Mouse (Mus musculus) cerebellum, postnatal 14 days (tissue): ENCODE results near the gene Pip5k1b.

Experiments
- DNase-seq, 2 experiments: peaks; one replicate each; pipeline ENCODE4 v3.0.0; 2021; ENCODE audit warnings: mixed read lengths in 2 of 2

The Pip5k1b gene

DNA sequence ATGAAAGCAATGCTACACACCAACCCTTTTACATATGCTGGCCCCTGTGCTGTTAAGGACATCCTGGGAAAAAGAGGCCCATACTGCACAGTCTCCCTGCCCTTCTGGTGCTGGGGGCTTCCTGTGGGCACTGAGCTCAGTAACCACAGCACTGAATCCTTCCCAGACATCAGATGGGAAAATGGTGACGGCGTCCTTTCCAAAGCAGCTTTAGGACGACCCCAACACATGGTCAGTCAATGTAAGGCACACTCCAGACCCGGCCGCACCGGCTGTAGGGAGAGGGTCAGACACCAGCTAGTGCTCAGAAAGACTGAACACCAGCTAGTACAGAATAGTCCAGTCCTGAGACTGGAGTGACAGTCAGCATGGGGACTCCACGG, 13.4 kb downstream of the Pip5k1b start:
- DNase-seq = no peak

DNA sequence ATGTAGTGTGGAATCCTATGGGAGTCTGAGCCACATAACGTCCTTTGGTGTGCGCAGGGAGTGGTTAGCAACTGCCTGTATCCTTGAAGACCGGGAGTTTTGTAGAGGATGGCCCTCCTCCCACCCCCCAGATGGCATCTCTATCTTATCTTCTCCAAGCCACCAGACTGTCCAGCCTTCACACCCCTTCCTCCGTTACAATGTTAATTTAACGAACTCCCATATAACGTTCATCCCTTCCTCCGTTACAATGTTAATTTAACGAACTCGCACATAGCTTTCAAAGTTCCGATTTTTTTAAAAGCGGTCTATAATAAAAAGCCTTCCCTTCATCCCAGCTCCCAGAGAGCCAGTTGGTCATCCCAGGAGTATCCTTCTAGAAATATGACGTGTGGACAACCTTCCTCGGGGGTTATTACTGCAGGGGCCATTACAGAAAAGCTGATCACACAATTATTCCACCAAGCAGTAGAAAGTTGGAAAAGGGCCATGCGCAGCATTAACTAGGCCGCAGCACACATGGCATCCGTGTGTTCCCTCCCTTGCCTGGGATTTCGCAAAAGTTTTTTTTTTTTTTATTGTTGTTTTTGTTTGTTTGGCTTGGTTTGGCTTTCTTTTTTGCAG, 13.9 kb downstream of the Pip5k1b start:
- no peak for DNase-seq

DNA sequence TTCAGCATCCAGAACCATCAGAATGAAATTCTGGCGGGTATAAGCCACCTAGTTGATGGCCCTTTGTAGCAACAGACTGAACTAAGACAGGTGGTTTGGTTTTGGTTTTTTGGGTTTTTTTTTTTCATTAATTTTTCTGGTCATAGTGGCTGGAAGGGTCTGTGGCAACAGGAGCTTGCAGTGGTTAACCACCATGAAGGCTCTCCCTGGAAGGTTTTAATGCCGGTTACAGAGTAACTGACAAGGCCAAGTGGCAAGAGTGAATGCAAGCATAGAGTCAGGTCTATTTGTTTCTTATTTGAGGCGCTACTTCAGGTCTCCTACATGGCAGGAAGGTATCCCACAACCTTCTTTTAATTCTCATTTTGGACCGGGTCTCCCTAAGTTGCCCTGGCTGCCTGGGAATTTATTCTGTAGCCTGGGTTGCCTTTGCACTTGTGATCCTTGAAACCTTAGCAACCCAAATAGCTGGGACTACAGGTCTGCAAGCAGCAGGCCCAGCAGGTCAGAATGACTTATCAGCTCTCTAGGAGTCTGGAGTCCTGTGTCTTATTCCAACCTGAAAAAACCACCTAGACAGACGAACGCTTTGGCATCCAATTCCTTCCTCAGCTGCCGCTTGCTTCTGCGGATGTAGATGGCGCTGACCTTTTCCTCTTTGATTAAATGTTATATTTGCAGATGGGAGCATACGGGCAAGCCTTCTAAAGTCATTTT, 14.6 kb downstream of the Pip5k1b start:
- DNase-seq = no peak

DNA sequence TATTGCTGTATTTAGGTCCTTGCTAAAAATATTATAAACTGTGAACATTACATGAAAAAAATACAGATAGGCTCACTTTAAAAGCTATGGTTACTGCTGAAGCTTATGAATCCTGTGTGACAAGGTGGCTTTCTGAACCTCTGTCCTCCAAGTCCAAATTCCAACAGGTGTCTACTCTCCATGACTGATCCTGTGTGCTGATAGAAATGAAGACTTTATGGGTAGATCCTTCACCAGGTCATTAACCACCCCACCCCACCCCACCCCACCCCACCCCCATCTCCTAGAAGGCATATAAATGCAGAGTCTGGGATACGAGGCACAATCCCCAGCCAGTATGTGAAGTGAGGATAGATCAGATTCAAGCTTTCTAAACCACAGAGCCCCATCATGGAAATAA, 16.6 kb downstream of the Pip5k1b start:
- DNase-seq = no peak

DNA sequence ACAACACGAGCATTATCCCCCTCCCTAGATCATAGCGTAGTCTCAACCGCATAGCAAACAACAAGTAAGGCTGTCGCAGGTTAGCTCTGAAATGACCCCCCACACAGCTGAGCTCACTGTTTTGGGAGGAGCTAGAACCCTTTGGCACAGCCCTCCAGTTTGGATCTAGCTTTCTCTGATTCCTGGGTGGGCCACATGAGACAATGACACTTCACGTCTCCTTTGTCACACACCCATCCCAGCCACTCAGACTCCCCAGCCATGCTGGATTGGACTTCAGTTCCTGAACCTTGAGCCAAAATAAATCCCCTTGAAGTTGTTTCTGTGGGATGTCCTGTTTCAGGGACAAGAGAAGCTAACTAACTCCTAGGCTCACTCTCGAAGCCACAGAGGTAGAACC, 17.5 kb downstream of the Pip5k1b start:
- no peak for DNase-seq

DNA sequence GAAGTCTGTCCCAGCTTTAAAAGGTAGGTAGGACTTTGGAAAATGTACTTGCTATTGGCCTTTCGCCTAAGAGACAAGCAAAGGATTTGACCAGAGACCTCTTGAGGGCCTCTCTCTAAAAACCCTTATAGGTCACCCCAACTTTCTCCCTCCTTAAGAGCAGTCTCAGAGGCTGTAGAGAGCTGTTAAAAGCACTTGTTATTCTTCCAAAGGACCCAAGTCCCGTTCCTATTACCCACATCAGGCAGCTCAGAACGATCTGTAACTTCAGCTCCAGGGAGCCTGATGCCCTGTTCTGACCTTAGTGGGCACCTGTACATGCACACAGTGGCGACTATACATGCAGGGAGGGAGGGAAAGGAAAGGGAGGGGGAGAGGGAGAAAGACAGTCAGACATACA, 18.0 kb downstream of the Pip5k1b start:
- DNase-seq = no peak

DNA sequence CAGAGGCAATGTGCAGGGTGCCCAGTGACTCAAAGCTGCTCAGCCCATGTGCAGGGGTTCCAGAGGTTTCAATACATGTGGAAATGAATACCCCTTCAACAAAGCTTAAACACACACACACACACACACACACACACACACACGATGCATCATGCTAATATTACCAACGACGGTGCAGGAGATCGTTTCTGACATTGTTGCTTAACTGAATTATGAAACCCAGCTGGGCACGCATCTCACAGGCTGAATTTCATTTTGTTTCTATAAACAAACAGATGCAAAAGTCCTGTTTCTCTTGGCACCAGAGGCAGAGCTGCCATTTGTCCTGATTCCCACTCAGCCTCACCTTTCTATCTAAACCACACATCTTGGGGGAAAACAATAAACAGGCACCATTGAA, 18.8 kb downstream of the Pip5k1b start:
- DNase-seq = no peak

DNA sequence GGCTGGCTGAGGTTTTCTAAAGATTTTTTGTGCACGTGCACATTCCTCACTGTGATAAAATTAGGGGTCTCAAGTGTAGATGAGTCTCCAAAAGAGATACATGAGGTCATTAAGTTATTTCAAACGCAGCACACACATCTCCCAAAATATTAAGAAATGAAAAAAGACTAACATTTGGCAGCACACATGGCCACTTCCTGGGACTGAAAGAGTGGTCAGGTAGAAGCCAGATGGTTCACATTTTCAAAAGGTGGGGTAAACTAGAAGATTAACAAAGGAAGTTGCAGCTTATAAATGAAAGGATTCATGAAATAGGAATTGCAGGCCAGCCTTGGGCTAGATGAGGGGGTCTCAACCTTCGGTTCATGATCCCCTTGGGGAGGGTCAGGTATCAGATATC, 19.4 kb downstream of the Pip5k1b start:
- no peak for DNase-seq

DNA sequence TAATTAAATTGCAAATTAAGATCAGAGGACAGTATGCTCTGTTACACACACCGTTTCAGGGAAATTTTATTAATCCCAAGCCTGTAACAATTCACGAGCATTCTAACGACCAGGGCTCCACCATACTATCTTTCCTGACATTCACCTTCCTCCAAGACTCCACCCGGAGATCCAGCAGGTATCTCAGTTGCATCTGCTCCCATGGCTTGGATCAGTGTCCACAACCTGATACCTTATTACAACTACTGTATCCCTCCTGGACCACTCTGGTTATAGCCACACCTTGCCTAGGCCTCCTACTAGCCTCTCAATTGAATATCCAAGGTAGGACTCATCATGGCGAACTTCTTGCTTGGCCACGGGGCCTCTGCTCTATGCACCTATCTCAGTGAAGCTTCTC, 20.5 kb downstream of the Pip5k1b start:
- no peak for DNase-seq

DNA sequence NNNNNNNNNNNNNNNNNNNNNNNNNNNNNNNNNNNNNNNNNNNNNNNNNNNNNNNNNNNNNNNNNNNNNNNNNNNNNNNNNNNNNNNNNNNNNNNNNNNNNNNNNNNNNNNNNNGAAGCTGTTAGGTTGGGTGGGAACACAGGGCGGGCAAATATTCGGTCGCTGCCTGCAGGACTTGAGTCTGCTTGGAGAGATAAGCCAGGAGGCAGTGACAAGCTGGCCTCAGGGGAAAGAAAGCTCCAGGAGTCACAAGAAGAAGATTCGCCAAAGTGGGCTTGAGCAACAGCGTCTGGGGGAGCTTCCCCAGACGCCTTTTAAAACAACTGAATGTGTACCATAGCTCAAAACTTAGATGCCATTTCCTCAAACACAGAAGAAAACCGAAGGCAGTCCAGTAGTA, 20.9 kb downstream of the Pip5k1b start:
- no peak for DNase-seq

DNA sequence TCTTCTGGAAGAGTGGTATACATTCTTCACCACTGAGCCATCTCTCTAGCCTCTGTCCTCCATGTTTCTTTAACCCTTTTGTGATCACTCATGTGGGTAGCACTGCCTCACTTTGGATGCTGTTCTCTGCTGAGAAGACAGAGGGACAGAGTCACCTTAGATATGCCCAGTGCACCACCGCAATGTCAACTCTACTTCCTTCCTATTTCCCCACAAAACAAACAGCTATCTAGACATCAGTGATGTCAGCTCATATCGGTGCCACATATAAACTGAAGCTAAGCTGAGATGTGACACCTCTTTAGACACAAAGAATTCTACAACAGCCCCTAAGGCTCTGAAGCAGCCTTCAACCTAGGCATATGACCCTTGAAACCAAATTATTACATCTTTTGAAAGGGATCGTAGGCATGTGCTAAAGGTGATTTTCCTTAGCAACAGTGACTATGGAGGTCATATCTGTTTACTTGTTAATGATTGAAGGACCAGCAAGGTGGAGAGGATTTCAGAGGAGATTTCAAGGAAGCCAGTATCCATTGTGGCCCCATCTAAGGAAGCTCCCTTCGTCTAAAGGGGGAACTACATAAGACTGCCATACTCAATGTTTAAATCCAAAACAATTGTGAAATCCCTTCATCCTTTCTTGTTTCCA, 26.6 kb downstream of the Pip5k1b start:
- no peak for DNase-seq

DNA sequence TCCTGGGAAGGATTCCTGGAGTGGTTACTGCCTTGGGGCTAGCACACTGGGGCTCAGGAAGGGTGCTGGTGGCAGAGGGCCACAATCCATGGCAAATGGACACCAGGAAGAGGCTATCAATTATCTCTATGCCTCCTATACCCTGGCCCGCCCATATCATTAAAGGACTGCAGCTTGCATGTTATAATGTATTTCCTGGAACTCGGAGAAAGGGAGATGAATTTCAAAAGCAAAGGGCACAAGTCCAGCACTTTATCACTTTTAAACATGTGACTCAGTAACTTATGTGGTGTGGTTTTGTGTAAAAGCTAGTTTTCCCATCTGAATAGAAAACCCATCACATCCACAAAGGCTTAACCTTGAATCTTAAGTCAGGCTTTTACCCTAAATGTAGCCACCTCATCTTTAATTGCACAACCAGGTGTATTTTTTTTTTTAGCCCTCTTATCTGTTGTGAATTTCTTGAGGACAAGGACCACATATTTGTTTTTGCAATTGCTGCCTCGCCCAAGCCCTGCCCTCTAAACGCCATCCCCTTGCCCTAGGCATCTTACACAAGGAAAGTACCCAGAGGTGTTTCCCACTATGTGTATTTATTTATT, 27.4 kb downstream of the Pip5k1b start:
- DNase-seq = no peak

DNA sequence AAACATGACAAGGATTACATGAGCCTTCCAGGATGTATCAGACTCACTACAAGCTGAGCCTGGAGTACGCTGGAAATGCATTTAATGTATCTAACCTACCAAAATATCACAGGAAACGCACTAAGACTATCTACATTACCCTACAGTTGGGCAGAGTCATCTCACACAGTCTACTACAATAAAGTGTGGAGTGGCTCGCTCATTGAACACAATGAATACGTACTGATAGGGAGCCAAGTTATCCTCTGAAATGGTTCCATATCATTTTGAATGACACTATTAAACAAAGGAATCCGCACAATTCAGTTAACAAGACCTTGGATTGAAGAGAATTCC, 28.1 kb downstream of the Pip5k1b start:
- no peak for DNase-seq

DNA sequence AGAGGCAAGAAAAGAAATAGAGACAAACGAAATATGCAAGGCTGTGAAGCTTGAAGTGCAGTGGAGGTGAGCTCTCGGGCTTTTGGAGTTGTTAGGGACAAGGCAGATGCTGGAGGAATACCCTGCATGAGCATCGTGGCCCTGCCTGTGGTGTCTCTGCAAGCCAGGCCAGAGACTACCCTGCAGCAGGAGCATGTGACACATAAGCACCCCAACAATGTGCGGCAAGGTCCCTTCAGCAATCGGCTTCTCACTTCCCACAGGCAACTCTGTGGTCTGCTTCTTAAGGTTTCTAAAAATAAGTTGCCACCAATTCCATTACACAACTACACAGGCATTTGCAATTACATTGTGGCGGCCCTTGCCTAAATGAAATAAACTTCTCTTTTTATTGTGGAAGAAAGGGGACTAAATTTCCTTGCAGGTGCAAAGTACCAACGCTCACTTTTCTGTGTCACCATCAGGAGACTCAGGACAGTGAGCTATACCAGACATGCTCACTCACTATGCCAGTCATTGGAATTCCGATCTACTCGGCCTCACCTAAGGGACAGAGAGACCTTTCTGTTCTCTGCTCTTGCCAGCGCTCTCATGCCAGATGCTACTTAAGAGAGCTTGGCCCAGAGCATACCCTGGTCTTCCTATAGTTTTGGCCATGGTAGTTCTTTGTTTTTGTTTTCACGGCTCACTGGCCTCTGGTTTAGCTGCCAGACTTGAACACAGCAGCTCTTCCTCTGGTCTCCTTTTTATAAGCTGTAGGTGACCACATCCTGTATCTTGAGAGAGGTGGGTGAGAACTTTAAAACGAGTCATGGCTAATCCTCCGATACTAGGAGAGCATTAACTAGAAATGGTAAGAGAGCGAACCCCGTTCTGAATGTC, 28.7 kb downstream of the Pip5k1b start:
- no peak for DNase-seq

DNA sequence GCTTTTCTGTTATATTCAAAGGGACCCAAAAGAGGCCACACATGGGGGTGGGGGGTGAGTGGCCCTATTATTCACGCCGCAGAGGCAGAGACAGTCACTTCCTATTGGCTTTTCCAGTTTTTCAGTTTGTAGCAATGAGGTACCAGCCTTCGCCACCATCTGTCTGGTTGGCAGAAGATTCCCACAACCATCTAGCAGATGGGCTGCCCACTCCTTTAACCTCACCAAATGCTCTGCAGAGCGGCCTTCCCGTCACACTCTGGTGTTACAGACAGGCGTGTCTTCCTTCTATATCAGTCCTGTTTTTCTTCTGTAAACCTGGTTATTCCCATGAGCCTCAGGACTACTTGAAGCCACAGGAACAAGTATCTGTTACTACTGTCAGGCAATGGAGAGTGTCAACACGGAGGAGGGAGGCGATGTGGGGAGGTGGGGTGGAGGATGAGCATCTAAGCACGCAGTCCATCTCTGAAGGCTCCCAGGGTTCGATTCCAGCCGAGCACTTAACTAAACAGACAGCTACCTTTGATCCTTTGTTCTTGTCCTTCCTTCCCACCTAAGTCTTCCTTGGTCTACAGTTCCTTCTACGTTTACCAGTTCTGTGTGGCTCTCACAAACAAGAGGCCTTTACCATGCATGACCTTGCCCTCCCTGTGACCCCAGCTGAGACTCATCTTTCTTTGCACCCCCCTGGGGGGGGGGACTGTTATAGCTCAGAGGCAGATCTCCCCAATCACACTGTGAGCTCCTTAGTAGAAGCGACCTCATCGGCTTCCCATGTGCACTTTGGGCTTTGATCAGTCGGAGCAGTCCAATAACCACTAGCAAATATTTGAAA, 32.0 kb downstream of the Pip5k1b start:
- peak; percentile 86 to 93 for DNase-seq

DNA sequence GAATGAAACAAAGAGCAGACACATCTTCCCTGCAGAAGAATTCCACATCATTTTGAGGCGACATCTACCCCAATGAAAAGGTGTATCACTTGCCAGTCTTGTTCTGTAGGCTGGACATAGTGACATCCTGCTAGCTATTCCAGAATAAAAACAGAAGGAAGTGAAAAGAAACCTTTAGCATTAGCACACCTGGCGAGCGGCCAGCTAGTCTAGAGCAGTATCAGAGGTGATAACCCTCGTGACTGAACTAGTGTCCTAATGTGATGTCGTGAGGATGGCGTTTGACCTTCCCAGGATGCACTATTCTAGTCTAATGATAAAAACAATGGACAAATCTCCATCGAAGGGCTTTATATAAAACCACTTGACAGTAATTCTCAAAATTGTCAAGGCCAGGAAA, 33.7 kb downstream of the Pip5k1b start:
- peak in 1 of 2 experiments; percentile 47 for DNase-seq

DNA sequence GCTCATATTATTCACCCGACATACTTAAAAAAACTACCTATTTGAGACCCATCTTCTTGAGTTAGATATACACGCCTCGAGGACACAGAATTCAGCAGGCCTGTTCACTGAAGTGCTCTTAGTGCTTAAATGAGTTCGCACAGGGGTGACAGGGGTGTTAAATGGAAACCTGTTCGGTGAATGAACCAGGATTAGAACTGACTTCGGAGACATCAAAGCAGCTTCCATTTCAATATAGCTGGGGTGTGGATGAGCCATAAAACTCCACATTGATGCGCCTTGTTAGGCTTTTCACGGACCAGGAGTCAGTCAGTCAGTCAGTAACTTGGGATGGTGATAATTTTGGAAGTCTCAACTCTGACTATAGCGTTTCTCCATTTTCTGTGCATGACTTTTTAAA, 34.5 kb downstream of the Pip5k1b start:
- no peak for DNase-seq

DNA sequence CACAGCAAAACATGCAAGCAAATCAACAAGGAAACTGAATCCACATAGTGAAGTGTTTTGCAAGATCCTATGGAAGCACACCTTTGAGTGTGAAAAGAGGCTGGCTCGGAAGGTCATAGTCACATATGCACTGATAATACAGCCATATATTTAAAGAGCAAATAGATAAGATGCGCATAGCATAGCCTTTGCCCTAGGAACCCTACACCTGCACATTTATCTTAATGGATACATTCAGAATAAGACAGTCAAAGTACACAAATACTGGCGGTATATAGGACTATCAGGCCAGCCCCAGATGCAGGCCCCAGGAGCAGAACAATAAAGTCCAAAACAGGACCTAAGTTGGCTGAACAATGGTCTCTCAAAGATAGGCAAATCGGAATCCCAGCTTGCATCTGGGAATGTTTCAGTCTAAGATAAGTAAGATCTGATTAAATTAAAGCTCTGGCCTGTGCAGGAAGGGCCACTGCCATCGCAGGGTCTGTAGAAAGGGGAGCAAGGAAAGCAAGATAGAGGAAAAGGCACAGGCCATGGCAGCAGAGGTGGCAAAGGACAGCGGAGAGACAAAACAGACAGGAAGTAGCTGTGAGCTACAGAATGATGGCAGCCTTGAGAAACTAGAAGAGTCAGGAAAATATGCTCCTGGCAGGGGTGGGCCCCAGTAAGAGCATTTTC, 35.8 kb downstream of the Pip5k1b start:
- DNase-seq = no peak

DNA sequence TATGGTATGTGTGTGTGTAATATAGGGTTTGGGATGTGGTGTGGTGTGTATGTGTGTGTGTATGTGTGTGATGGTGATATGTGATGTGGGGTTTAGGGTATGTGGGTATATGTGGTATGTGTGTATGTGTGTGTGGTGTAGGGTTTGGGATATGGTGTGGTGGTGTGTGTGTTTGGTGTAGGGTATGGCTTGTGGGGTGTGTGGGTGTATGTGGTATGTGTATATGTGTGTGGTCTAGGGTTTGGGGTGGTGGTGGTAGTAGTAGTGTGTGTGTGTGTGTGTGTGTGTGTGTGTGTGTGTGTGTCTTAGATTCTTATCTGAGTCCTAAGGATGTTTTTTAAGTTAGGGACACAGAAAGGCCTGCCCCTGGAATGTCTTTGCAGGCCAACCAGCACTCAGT, 37.3 kb downstream of the Pip5k1b start:
- no peak for DNase-seq

DNA sequence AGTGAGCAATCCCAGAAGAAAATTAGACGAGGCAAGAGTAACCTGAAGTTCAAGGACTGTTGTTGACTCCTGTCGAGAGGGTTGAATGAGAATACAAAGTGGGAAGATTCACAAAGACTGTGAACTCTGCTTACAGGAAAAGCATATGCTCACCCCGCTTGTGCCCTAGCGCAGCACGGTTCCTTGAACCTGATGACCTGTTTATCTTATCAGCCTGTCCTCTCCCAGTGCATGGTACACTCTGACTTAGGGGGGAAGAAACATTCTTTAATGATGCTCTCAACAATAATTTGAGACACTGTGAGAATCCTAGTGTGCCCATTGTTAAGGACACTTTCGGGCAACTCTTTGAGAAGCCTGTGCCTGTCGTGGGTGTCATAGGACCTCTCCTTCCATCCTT, 38.6 kb downstream of the Pip5k1b start:
- DNase-seq = no peak

DNA sequence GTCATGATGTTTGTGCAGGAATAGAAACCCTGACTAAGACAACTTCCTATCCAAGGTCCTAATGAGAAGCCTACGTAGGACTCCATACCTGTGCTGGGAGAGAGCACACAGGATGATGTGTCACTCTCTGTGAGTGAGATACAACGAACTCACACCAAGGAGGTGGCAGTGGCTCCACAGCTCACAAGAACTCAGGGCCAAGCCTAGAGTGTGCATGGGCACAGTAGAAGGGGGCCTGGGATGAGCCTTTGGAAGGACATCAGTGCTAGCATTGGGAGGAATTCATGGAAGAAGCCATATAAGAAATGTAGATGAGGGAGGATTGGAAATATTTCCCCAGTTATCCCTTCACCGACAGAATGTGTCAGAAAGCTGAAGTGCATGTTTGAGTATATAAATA, 39.7 kb downstream of the Pip5k1b start:
- DNase-seq = no peak
